Mouse (Mus musculus): ENCODE measurements around the gene Zc3h12c. TPM values are rescaled to one million over a fixed set of nuclear protein-coding genes. Genes with fewer than 3 reads are reported as not detected.

The Zc3h12c gene
- 2.5 and 3.2 TPM in 2 replicates for polyA plus RNA-seq (2012; rRNA removed)

DNA sequence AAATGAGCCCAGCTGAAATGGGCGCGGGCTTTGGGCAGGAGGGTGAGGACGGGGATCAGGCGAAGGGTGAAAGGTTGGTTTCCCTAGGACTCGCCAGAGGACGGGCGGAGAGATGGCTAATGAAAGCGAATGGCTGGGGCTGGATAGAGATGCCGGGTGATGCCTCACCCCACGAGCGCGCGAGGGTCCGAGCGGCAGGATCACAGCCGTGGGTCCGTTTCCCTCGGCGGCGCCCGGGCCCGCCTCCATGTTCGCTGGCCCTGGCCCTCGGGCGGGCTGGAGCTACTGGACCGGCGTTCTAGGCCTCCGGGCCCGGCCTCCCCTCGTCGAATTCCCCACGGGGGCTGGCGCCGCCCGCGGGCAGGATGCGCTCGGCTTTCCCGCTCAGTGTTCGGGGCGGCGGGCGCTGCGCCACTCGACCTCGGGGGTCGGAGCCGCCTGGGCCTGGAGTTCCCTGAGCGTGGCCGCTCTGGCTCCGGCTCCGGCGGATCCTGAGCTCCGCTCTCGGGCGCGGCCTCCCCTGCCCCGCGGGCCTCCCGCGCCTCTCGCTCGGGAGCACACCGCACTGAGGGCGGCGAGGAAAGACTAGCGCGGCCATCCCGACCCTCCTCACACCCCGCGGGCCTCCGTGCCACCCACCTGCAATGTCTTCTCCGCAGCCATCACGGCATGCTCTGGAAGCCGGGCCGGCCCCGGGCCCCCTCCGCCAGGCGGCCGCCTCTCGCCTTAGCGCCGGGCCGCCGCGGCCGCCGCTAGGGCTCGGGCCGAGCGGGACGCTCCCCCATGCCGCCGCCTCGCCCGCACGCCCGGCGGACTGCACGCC, at the start of gene Zc3h12c:
TSS of gene Zc3h12c (minus strand) at position 710 of the 823 bp plus-strand sequence.
- peak; percentile 65 for DNase-seq (ENCODE audit: low spot score)

DNA sequence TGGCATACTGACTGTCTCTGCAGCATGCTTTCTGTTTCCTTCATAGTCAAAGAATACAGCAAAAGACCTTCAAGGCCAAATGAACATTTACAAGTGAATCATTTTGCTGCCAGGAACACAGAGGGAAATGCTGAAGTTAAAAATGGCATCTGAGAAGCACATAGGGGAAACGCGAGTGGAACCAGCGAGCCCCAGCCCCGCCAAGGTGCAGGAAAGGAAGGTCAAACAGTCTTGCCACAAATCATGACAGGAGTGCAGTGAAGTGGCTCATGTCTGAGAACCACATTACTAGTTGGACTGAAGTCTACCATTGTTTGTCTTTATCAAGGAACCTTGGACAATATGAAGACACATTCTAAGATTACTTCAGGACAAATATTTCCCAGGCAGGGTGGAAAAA, 49.3 kb upstream of the Zc3h12c start:
- no peak for DNase-seq (ENCODE audit: low spot score)

DNA sequence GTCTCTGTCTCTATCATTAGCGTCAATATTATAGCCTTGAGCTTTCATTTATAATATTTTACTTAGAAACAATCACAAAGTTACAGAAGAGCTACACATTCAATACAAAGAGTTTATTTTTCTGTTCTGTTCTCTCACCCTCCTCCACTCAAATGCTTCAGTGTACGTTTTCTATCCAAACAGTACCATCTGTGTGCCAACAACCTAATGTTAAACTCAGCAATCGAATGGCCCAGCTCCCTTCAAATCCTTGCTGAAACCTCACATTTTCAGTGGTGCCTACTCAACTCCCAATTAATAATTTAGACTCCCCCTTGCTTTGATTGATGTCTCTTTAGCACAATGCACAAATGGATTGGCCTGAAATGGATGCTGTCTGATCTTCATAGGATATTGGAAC, 46.9 kb upstream of the Zc3h12c start:
- no peak for DNase-seq (ENCODE audit: low spot score)

DNA sequence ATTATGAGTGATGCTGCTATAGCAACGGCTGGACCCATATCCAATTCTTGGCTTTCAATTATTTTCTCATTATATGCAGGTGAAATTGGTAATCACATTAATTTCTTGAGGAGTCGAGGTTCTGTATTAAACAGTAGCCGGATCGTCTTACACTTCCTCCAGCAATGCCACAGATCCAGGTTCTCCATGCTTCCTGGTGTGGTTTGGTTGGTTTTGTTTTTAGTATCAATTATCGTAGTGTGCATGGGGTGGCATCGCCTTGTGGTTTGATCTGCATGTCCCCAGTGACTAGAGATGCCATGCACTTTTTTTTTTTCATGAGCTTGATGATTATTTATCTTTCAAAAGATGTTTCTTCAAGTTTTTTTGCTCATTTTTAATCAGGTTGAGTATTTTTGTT, 44.0 kb upstream of the Zc3h12c start:
- no peak for DNase-seq (ENCODE audit: low spot score)

- no peak for DNase-seq (ENCODE audit: low spot score)
Observed at GRCm38 (mm10) chr9:52208510-52209030, 40.2 kb upstream of the Zc3h12c start.

DNA sequence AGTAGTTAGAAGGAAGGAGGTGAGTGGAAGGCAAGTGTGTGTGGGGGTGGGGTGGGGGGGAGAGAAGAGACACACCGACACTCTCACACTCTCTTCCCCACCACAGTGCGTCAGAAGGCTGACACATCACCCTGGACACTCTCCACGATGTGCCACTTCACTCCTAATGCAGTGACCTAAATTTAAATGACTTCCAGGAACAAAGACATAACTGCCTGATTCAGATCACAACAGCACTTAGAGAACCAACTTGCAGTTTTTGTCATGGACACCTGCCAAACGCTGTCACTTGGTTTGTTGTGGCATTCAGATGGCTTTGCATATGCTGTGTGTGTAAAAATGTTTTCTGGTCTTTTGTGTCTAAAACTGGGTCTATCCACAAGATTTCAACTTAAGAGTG, 34.8 kb upstream of the Zc3h12c start:
- DNase-seq (ENCODE audit: low spot score), result no peak

- DNase-seq (ENCODE audit: low spot score), result no peak
Observed at GRCm38 (mm10) chr9:52200271-52200670, 31.9 kb upstream of the Zc3h12c start.

GRCm38 (mm10) chr9:52195853-52196252, 27.5 kb upstream of the Zc3h12c start:
- DNase-seq (ENCODE audit: low spot score), result no peak

- DNase-seq (ENCODE audit: low spot score), result no peak
Observed at GRCm38 (mm10) chr9:52193851-52194250, 25.5 kb upstream of the Zc3h12c start.

- no peak for DNase-seq (ENCODE audit: low spot score)
Observed at GRCm38 (mm10) chr9:52190907-52191306, 22.5 kb upstream of the Zc3h12c start.

GRCm38 (mm10) chr9:52188106-52188505, 19.7 kb upstream of the Zc3h12c start:
- no peak for DNase-seq (ENCODE audit: low spot score)

DNA sequence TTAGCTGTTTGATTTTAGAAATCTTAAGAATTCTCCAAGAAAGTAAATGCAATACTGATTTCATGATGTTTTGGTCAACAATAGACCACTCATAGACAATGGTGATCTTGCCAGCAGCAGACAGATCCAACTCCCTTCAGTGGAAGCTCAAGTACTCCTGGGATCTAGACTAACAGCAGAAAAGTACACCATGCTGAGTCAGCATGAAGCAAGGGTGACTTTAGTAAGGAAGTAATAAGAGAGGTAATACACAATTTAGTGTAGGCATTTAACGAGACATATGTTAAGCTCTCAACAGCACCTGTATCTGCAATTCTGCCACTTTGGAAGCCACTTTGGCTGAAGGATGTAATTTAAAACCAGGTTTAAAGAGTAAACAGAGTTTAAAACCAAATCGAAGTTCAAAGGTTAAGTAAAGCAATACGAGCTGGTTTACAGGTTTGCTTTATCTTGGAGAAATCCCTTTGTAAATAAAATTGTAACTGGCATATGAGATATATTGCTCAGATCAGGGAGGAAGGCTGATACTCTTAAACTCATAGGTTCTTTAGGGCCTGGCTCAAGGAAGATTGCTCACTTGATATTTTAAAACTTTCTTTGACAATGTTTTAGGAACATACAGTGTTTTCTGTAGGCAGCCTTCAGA, 18.0 kb upstream of the Zc3h12c start:
- DNase-seq (ENCODE audit: low spot score), result no peak

GRCm38 (mm10) chr9:52181419-52181818, 13.0 kb upstream of the Zc3h12c start:
- DNase-seq (ENCODE audit: low spot score), result no peak

GRCm38 (mm10) chr9:52180851-52181250, 12.5 kb upstream of the Zc3h12c start:
- DNase-seq (ENCODE audit: low spot score), result no peak

- DNase-seq (ENCODE audit: low spot score), result no peak
Observed at GRCm38 (mm10) chr9:52175257-52175859, 7.0 kb upstream of the Zc3h12c start.

DNA sequence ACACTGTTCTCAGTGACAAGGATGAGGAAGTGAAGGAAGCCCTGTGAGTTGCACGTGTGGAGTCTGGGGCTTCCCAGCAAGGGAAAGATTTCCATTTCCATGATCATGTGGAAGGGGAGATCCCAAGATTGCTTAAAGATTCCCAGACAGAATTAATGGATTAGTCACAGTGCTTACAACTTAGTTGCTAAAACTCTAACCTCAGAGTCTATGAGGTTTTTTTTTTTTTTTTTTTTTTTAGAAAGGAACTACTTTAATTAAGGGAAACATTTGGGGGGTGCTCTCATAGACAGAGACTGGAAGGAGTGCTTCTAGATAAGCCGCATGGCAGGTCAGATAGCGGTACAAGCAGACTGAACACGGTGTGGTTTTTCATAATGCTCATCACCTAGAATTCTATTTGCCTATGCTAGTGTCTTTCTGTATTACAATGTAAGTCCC, 6.3 kb upstream of the Zc3h12c start:
- DNase-seq (ENCODE audit: low spot score), result no peak

GRCm38 (mm10) chr9:52173937-52174336, 5.6 kb upstream of the Zc3h12c start:
- no peak for DNase-seq (ENCODE audit: low spot score)

GRCm38 (mm10) chr9:52172550-52172949, 4.2 kb upstream of the Zc3h12c start:
- no peak for DNase-seq (ENCODE audit: low spot score)

GRCm38 (mm10) chr9:52170671-52171070, 2.3 kb upstream of the Zc3h12c start:
- no peak for DNase-seq (ENCODE audit: low spot score)

DNA sequence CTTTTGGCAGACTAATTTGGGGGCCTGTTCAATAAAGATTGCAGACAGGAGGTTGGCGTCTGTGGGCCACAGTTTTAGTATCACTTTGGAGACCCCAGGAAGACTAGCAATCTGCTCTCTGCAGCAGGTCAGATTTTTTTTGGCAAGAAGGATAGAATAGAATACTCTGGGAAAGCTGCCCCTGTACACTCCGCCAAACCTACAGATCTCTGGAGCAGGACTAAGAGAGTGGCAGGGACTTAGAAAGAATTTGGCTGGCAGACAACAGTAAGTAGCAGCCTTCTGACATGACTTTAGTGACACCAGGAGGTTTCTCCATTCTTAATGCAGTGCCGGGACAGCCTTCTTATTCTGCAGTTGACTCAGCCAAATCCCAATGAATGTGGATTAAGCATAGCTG, 1.8 kb upstream of the Zc3h12c start:
- DNase-seq (ENCODE audit: low spot score), result no peak

- DNase-seq (ENCODE audit: low spot score), result peak; percentile 62
Observed at GRCm38 (mm10) chr9:52168686-52169270, 406 bp upstream of the Zc3h12c start.

DNA sequence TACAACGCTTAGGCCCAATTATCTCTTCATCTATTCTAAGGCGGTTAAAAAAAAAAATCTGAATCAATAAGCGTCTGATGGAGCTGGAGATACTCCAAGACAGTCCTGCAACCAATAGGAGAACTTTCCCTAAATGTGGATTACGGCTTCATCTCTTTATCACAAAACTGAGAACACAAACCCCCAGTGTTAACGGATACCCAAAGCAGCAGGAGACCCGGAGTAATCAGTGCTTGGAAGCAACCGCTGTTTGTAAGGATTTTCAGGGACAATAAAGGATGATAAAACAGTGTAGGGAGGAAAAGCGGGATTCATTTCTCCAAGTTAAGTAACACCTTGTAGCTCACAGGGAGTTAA, 888 bp downstream of the Zc3h12c start:
- no peak for DNase-seq (ENCODE audit: low spot score)
